Comparison of ENCODE assay signal across 8 mouse cellular contexts in the genomic region with DNA sequence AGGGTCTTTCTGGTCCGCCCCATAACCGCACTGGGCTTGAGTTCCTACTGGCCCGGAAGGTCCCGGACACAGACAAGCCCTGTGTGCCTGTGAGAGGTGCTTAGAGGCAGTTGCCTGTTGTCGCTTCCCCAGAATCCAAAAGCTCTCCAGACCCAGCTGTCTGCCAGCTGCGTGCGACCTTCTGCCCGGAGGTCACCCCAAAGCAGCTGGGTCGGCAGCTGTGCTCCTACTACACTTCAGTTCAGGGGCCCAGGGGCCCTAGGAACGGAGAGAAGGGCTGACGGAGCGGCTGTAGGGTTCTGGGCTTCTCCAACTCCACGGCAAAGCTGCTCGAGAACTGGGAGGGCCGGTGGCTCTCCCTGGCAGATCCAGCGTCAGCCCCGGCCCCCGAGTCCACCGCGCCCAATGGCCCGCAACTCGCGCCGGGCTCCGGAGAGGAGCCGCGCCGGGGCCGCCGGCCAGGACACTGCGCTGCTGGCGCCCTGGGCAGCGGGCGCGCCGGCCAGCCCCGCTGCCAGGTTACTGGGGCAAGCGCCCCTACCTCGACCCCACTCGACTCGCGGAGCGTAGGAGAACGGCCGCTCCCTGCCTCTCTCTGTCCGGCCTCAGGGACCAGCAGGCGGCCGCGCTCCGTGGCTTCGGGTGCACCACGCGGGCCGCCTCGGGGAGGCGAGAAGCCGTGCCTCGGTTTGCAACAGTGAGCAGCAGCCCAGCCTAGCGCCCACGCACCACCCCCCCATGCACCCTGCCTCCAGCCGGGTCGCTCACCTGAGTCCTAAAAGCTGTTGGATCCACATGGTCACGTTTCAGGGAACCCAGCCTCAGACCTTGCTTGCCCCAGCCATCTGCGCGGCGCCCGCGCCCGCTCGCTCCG. TPM values are rescaled to one million over a fixed set of nuclear protein-coding genes. Genes with fewer than 3 reads are reported as not detected.
DNase-seq lines count a peak whose midpoint lies in the region; ATAC-seq lines count a peak whose summit lies in the region.

No protein-coding gene starts in this region.

- no peak for DNase-seq in liver
- DNase-seq in intestine, embryonic 14.5 days (ENCODE audit: low spot score) = peak; percentile 55
- DNase-seq in thymus, postnatal 10 days (ENCODE audit: low spot score in 2 of 2) = no peak
- no peak for DNase-seq in urinary bladder, adult 18-20 months (ENCODE audit: low spot score in 2 of 2)

- peaks cover 96% of the 10 kb centered on the region for H3K27me3 ChIP-seq in liver, embryonic 12.5 days (replicated peaks)
- H3K27me3 ChIP-seq in embryonic facial prominence, embryonic 13.5 days = peaks cover 94% of the 10 kb centered on the region
- peaks cover 86% of the 10 kb centered on the region for H3K27me3 ChIP-seq in intestine, embryonic 14.5 days (replicated peaks; ENCODE audit: control insufficient read depth, insufficient read depth, low read length)
- H3K27me3 ChIP-seq in neural tube, embryonic 15.5 days (replicated peaks) = no peaks in the 10 kb centered on the region

- ATAC-seq in liver, embryonic 12.5 days = no peak
- ATAC-seq in embryonic facial prominence, embryonic 13.5 days (ENCODE audit: insufficient number of reproducible peaks, insufficient read depth, low FRiP score, low TSS enrichment, low read depth) = no peak
- no peak for ATAC-seq in intestine, embryonic 14.5 days (replicated peaks; ENCODE audit: low FRiP score, low TSS enrichment, low read depth)
- 0 out of 2 replicates have a peak, but pooled peaks have one; percentile 6 for ATAC-seq in neural tube, embryonic 15.5 days (ENCODE audit: low FRiP score)
- no peak for ATAC-seq in megakaryocyte, adult 5-6 weeks (ENCODE audit: poor library complexity, severe bottlenecking)

- H3K4me1 ChIP-seq in liver, embryonic 12.5 days = no peaks in the 10 kb centered on the region; the same call in 1 of the 2 replicates
- peaks cover 39% of the 10 kb centered on the region for H3K4me1 ChIP-seq in embryonic facial prominence, embryonic 13.5 days
- peaks cover 10% of the 10 kb centered on the region for H3K4me1 ChIP-seq in intestine, embryonic 14.5 days (replicated peaks; ENCODE audit: control insufficient read depth, insufficient read depth, low read length)
- peaks cover 79% of the 10 kb centered on the region for H3K4me1 ChIP-seq in neural tube, embryonic 15.5 days

- H3K27ac ChIP-seq in liver, embryonic 12.5 days = no peak overlapping the region
- H3K27ac ChIP-seq in embryonic facial prominence, embryonic 13.5 days = no peak overlapping the region
- H3K27ac ChIP-seq in intestine, embryonic 14.5 days (ENCODE audit: low read depth) = no peak overlapping the region
- H3K27ac ChIP-seq in neural tube, embryonic 15.5 days (replicated peaks) = peak overlapping the region; percentile 94

- H3K36me3 ChIP-seq in liver, embryonic 12.5 days = no peaks in the 10 kb centered on the region
- H3K36me3 ChIP-seq in embryonic facial prominence, embryonic 13.5 days = no peaks in the 10 kb centered on the region
- no peaks in the 10 kb centered on the region for H3K36me3 ChIP-seq in intestine, embryonic 14.5 days (ENCODE audit: control insufficient read depth, insufficient read depth, low read length)
- H3K36me3 ChIP-seq in neural tube, embryonic 15.5 days = no peaks in the 10 kb centered on the region

- H3K9ac ChIP-seq in liver, embryonic 12.5 days = no peak overlapping the region
- H3K9ac ChIP-seq in embryonic facial prominence, embryonic 13.5 days = peak overlapping the region; percentile 51
- no peak overlapping the region for H3K9ac ChIP-seq in intestine, embryonic 14.5 days (ENCODE audit: low read length)
- peak overlapping the region; percentile 94 for H3K9ac ChIP-seq in neural tube, embryonic 15.5 days (replicated peaks)

- WGBS in liver, embryonic 12.5 days (ENCODE audit: insufficient replicate concordance) = 3% methylated on average over 63 of the region's 71 CpGs
- WGBS in embryonic facial prominence, embryonic 13.5 days = under 1% methylated on average over 70 of the region's 71 CpGs
- 1% methylated on average over 69 of the region's 71 CpGs for WGBS in intestine, embryonic 14.5 days
- under 1% methylated on average over 71 of the region's 71 CpGs for WGBS in neural tube, embryonic 15.5 days

- peak overlapping the region; percentile 38 for H3K4me3 ChIP-seq in liver, embryonic 12.5 days
- H3K4me3 ChIP-seq in embryonic facial prominence, embryonic 13.5 days = peak overlapping the region; percentile 52
- H3K4me3 ChIP-seq in intestine, embryonic 14.5 days (ENCODE audit: low read depth, low read length) = peak overlapping the region; percentile 41
- H3K4me3 ChIP-seq in neural tube, embryonic 15.5 days (replicated peaks) = peak overlapping the region; percentile 70

- peak overlapping the region; percentile 47 for H3K4me2 ChIP-seq in liver, embryonic 12.5 days
- H3K4me2 ChIP-seq in embryonic facial prominence, embryonic 13.5 days = peak overlapping the region; percentile 89
- H3K4me2 ChIP-seq in intestine, embryonic 14.5 days (ENCODE audit: low read length) = peak overlapping the region; percentile 75
- H3K4me2 ChIP-seq in neural tube, embryonic 15.5 days = peak overlapping the region; percentile 81

- no peaks in the 10 kb centered on the region for H3K9me3 ChIP-seq in liver, embryonic 12.5 days (replicated peaks)
- H3K9me3 ChIP-seq in embryonic facial prominence, embryonic 13.5 days = no peaks in the 10 kb centered on the region
- H3K9me3 ChIP-seq in intestine, embryonic 14.5 days (ENCODE audit: control insufficient read depth, low read length) = no peaks in the 10 kb centered on the region
- H3K9me3 ChIP-seq in neural tube, embryonic 15.5 days (replicated peaks) = no peaks in the 10 kb centered on the region

RNA-seq across cellular contexts. Expression of a gene that starts 1.0 kb away (rescaled TPM):
- polyA plus RNA-seq in liver, embryonic 12.5 days (2016; fragmentation: Nextera tagmentation; extraction: Ambion mirVana) = 0.49 and 0.84 TPM in 2 replicates
- 0.48 TPM in 2 replicates for polyA plus RNA-seq in embryonic facial prominence, embryonic 13.5 days (2015; fragmentation: Nextera tagmentation; extraction: Ambion mirVana)
- polyA plus RNA-seq in intestine, embryonic 14.5 days (2014; fragmentation: Nextera tagmentation; extraction: Ambion mirVana) = 0.63 and 1.3 TPM in 2 replicates
- polyA plus RNA-seq in neural tube, embryonic 15.5 days (2015; fragmentation: Nextera tagmentation; extraction: Ambion mirVana) = 23.9 and 26.5 TPM in 2 replicates
- not detected in 2 replicates for total RNA-seq in megakaryocyte, adult 5-6 weeks (2015)
- total RNA-seq in megakaryocyte, adult 5-6 weeks (2017) = not detected in 2 replicates

Comparison
In these comparisons a context has a peak if more than half of its experiments do, and no peak if none do; other contexts are left out.
1. H3K9ac ChIP-seq: peak in embryonic facial prominence, embryonic 13.5 days (single experiment) and neural tube, embryonic 15.5 days (single experiment); none in liver, embryonic 12.5 days (single experiment) and intestine, embryonic 14.5 days (single experiment).
2. RNA of a gene that starts 1.0 kb away (polyA plus RNA-seq): 23.9 to 26.5 TPM in neural tube, embryonic 15.5 days; 0.63 to 1.3 TPM in intestine, embryonic 14.5 days, 0.49 to 0.84 TPM in liver, embryonic 12.5 days and 0.48 TPM in embryonic facial prominence, embryonic 13.5 days; every median in the first group is over 10 times any median in the second.
3. Peak in every context shown above with its lines, with median percentiles within 50 percentile points of each other: H3K4me2 ChIP-seq and H3K4me3 ChIP-seq.